In genomic region chr7:128622266-128622961, GRCm38 (mm10) we compare ENCODE assay signal across 9 mouse cellular contexts. TPM values are rescaled to one million over a fixed set of nuclear protein-coding genes. Genes with fewer than 3 reads are reported as not detected.
DNase-seq lines count a peak whose midpoint lies in the region; ATAC-seq and TF ChIP-seq lines count a peak whose summit lies in the region.
"Had no signal": no experiment of that assay in that cellular context is flagged by ENCODE, and none has a peak within 500 bp of the region (broad histone marks: within the 10 kb centered on the region; RNA-seq: fewer than 3 reads in every experiment).

No protein-coding gene starts in this region.

- ATAC-seq in CD4-positive, CD25-positive, alpha-beta regulatory T cell, adult 4 months, result peak; percentile 50
- no peak for ATAC-seq in heart, embryonic 12.5 days (ENCODE audit: insufficient number of reproducible peaks, low FRiP score)
- ATAC-seq in lung, postnatal 0 days, result peak; percentile 92

- peak overlapping the region; percentile 73 for H3K27ac ChIP-seq in heart, embryonic 12.5 days (ENCODE audit: poor library complexity, severe bottlenecking)
- peak overlapping the region; percentile 33; the same call in 1 of the 2 replicates for H3K27ac ChIP-seq in lung, postnatal 0 days (ENCODE audit: low read length)
- H3K27ac ChIP-seq: liver, embryonic 13.5 days had no signal

- H3K4me3 ChIP-seq in heart, embryonic 12.5 days, result no peak overlapping the region
- no peak overlapping the region for H3K4me3 ChIP-seq in lung, postnatal 0 days (ENCODE audit: low read depth, low read length)
- H3K4me3 ChIP-seq: liver, embryonic 13.5 days had no signal

- no peaks in the 10 kb centered on the region for H3K9me3 ChIP-seq in heart, embryonic 12.5 days (replicated peaks)
- H3K9me3 ChIP-seq in lung, postnatal 0 days (ENCODE audit: low read length), result no peaks in the 10 kb centered on the region
- H3K9me3 ChIP-seq: liver, embryonic 13.5 days had no signal

- H3K27me3 ChIP-seq in heart, embryonic 12.5 days (replicated peaks), result no peaks in the 10 kb centered on the region
- no peaks in the 10 kb centered on the region for H3K27me3 ChIP-seq in lung, postnatal 0 days (replicated peaks; ENCODE audit: insufficient read depth, low read length)
- H3K27me3 ChIP-seq: liver, embryonic 13.5 days had no signal

- TF ChIP-seq CTCF in lung, postnatal 0 days (IDR thresholded peaks at IDR 0.05), result no peak

- peak; percentile 53 for DNase-seq in layer of hippocampus, adult 11-12 months (ENCODE audit: low spot score)
- no peak for DNase-seq in layer of hippocampus, postnatal 25 days (ENCODE audit: extremely low spot score in 1 of 2, low spot score in 1 of 2)
- peak; percentile 61 to 75 for DNase-seq in cerebellum, adult 18-20 months
- peak; percentile 90 for DNase-seq in lung, postnatal 0 days (ENCODE audit: low spot score)
- no peak for DNase-seq in spleen, postnatal 10 days (ENCODE audit: low spot score in 2 of 2)
- no peak for DNase-seq in frontal cortex, postnatal 10 days (ENCODE audit: low spot score in 2 of 2)
- DNase-seq: liver, embryonic 13.5 days had no signal

- WGBS in heart, embryonic 12.5 days, result 52% methylated on average over 7 of the region's 7 CpGs
- WGBS in lung, postnatal 0 days, result 46% methylated on average over 7 of the region's 7 CpGs

- peak; percentile 56 for TF ChIP-seq EP300 in lung, postnatal 0 days (IDR thresholded peaks at IDR 0.05)

- no peak overlapping the region for H3K4me2 ChIP-seq in heart, embryonic 12.5 days
- no peak overlapping the region; the same call in 1 of the 2 replicates for H3K4me2 ChIP-seq in lung, postnatal 0 days (replicated peaks; ENCODE audit: low read depth, low read length)
- H3K4me2 ChIP-seq: liver, embryonic 13.5 days had no signal

- peaks cover 19% of the 10 kb centered on the region for H3K4me1 ChIP-seq in heart, embryonic 12.5 days (replicated peaks)
- H3K4me1 ChIP-seq in lung, postnatal 0 days (ENCODE audit: insufficient read depth, low read depth, low read length), result 0 out of 2 replicates have a peak, but pooled peaks cover 3% of the 10 kb centered on the region

- H3K36me3 ChIP-seq in heart, embryonic 12.5 days, result no peaks in the 10 kb centered on the region
- H3K36me3 ChIP-seq in lung, postnatal 0 days (ENCODE audit: insufficient read depth, low read length), result no peaks in the 10 kb centered on the region
- H3K36me3 ChIP-seq: liver, embryonic 13.5 days had no signal

- no peak overlapping the region for H3K9ac ChIP-seq in heart, embryonic 12.5 days
- H3K9ac ChIP-seq in lung, postnatal 0 days (replicated peaks; ENCODE audit: low read depth), result no peak overlapping the region
- H3K9ac ChIP-seq: liver, embryonic 13.5 days had no signal

RNA-seq across cellular contexts. Expression of gene Inpp5f, which starts 11.3 kb away (rescaled TPM):
- 100 to 1,000 TPM; 125 to 129 TPM for total RNA-seq in layer of hippocampus, postnatal 25 days (2021)
- 10 to 100 TPM; 77.6 to 98.5 TPM for polyA plus RNA-seq in CD4-positive, CD25-positive, alpha-beta regulatory T cell, adult 4 months (2017; shearing (Covaris generic))
- polyA plus RNA-seq in heart, embryonic 12.5 days (2016; fragmentation: Nextera tagmentation; extraction: Ambion mirVana), result 12.1 and 13.8 TPM in 2 replicates
- 10.6 and 10.7 TPM in 2 replicates for polyA plus RNA-seq in lung, postnatal 0 days (2015; fragmentation: Nextera tagmentation; extraction: Ambion mirVana)

Comparison
In these comparisons a context has a peak if more than half of its experiments do, and no peak if none do; other contexts are left out.
1. DNase-seq: peak in layer of hippocampus, adult 11-12 months (single experiment), cerebellum, adult 18-20 months (2 of 2) and lung, postnatal 0 days (single experiment); none in layer of hippocampus, postnatal 25 days (0 of 2), spleen, postnatal 10 days (0 of 2) and frontal cortex, postnatal 10 days (0 of 2).